Mouse (Mus musculus): ENCODE data around the gene Tmem150a.

Tmem150a gene

GRCm38 (mm10) chr6:72355066-72355911, at the start of gene Tmem150a:
Gene Tmem150a (plus strand): TSS chr6:72355447.
- DNase-seq (ENCODE audit: low read depth) = no peak

GRCm38 (mm10) chr6:72312198-72312597, 43.0 kb upstream of the Tmem150a start:
- DNase-seq (ENCODE audit: low read depth) = no peak

- no peak for DNase-seq (ENCODE audit: low read depth)
Measured at GRCm38 (mm10) chr6:72313124-72313867, 42.0 kb upstream of the Tmem150a start.

- no peak for DNase-seq (ENCODE audit: low read depth)
Measured at GRCm38 (mm10) chr6:72315384-72315783, 39.9 kb upstream of the Tmem150a start.

GRCm38 (mm10) chr6:72316044-72316443, 39.2 kb upstream of the Tmem150a start:
- no peak for DNase-seq (ENCODE audit: low read depth)

- no peak for DNase-seq (ENCODE audit: low read depth)
Measured at GRCm38 (mm10) chr6:72318440-72318839, 36.8 kb upstream of the Tmem150a start.

- no peak for DNase-seq (ENCODE audit: low read depth)
Measured at GRCm38 (mm10) chr6:72319019-72319418, 36.2 kb upstream of the Tmem150a start.

- no peak for DNase-seq (ENCODE audit: low read depth)
Measured at GRCm38 (mm10) chr6:72322936-72323335, 32.3 kb upstream of the Tmem150a start.

GRCm38 (mm10) chr6:72323786-72324508, 31.3 kb upstream of the Tmem150a start:
- no peak for DNase-seq (ENCODE audit: low read depth)

GRCm38 (mm10) chr6:72326274-72326673, 29.0 kb upstream of the Tmem150a start:
- no peak for DNase-seq (ENCODE audit: low read depth)

- no peak for DNase-seq (ENCODE audit: low read depth)
Measured at GRCm38 (mm10) chr6:72329019-72329418, 26.2 kb upstream of the Tmem150a start.

- DNase-seq (ENCODE audit: low read depth) = no peak
Measured at GRCm38 (mm10) chr6:72330133-72330532, 25.1 kb upstream of the Tmem150a start.

GRCm38 (mm10) chr6:72333111-72333510, 22.1 kb upstream of the Tmem150a start:
- no peak for DNase-seq (ENCODE audit: low read depth)

GRCm38 (mm10) chr6:72340481-72340880, 14.8 kb upstream of the Tmem150a start:
- DNase-seq (ENCODE audit: low read depth) = no peak

GRCm38 (mm10) chr6:72344396-72345073, 10.7 kb upstream of the Tmem150a start:
- no peak for DNase-seq (ENCODE audit: low read depth)

- DNase-seq (ENCODE audit: low read depth) = peak; percentile 90
Measured at GRCm38 (mm10) chr6:72345074-72345567, 10.1 kb upstream of the Tmem150a start, which contains the start of gene Usp39. Gene Usp39 (minus strand): TSS chr6:72345184.

- DNase-seq (ENCODE audit: low read depth) = no peak
Measured at GRCm38 (mm10) chr6:72345633-72346032, 9.6 kb upstream of the Tmem150a start.

- DNase-seq (ENCODE audit: low read depth) = no peak
Measured at GRCm38 (mm10) chr6:72346261-72346660, 9.0 kb upstream of the Tmem150a start.

GRCm38 (mm10) chr6:72347166-72347941, 7.9 kb upstream of the Tmem150a start, which contains the start of gene 0610030E20Rik:
Gene 0610030E20Rik (plus strand): TSS chr6:72347317.
- no peak for DNase-seq (ENCODE audit: low read depth)

- DNase-seq (ENCODE audit: low read depth) = no peak
Measured at GRCm38 (mm10) chr6:72348411-72348810, 6.8 kb upstream of the Tmem150a start.

- no peak for DNase-seq (ENCODE audit: low read depth)
Measured at GRCm38 (mm10) chr6:72350214-72350613, 5.0 kb upstream of the Tmem150a start.
